Mouse (Mus musculus) kidney, adult 2 months (tissue): ENCODE measurements around the gene Phf20.

ENCODE experiments used
- CTCF ChIP-seq: fragments of 200-500 bp; conservative IDR thresholded peaks from 2 replicates; pipeline ENCODE4 v1.5.1; 2011; ENCODE audit warnings: low read depth, mild to moderate bottlenecking, control low read depth, low read length, moderate library complexity, mixed read lengths; ENCODE audit not compliant: insufficient read depth, insufficient read length
- POLR2A ChIP-seq: fragments of 200-500 bp; IDR thresholded peaks from one replicate; pipeline ENCODE4 v1.6.1; 2011; ENCODE audit warnings: low read depth, low read length, control low read depth

DNA sequence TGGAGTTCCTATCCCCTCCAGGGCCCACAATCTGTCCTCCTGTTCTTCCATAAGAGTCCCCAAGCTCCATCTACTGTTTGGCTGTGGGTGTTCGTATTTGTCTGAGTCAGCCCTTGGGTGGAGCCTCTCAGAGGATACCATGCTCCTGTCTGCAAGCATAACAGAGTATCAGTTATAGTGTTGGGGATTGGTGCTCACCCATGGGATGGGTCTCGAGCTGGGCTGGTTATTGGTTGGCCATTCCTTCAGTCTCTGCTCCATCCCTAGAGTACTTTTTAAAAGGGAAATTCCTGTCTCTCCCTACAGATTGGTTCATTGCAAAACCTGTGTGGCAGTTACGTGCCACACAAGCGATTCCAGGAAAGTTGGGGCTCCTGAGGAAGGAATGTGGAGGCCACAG, 152.5 kb downstream of the Phf20 start:
- TF ChIP-seq CTCF, result no peak
- TF ChIP-seq POLR2A, result no peak
